Mouse (Mus musculus) T-helper 1 cell (primary cell): Measurements from ENCODE around the gene Vmn1r119.
"Not testable (repeated sequence)": the region's sequence is repeated elsewhere in the genome, so short reads cannot be mapped to it uniquely, and the experiment has no call there.

Experiments
- in situ Hi-C: fragments of 300-600 bp; cut with MboI, MseI; formaldehyde crosslinking; loops from one replicate; pipeline ENCODE4 v1.15.1; 2025; ENCODE audit warnings: high pct_unique_total_duplicates

The Vmn1r119 gene

DNA sequence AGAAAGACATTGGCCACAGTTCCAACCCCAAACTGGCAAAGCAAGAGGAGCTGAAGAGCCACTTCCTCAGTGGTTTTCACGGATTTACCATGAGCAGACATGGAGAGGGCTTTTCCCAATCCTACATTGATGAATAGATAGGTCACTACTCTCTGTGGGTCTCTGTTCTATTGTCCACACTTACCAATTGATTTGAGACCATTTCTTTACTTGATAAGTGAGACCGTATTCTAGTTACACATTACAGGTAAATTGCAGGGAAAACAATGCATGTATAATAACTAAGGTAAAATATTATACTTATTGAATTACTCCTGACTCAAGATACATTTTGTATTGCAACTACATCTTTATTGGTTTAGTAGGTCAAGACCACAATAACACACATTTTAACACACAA lies at the start of gene Vmn1r119:
Gene Vmn1r119, minus strand, starts transcription at position 101 of the 400 bp plus-strand sequence.
- in situ Hi-C loops: not testable (repeated sequence)

DNA sequence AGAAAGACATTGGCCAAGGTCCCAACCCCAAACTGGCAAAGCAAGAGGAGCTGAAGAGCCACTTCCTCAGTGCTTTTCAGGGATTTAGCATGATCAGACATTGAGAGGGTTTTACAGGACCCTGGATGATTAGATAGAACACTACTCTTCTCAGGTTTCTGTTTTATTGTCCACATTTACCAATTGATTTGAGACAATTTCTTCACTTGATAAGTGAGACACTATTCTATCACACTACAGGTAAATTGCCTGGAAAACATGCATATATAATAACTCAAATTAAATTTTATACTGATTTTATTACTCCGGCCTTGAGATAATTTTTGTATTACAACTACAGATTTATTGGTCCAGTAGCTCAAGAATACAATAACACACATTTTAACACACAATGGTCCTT lies 41.4 kb upstream of the Vmn1r119 start, which contains the start of gene Vmn1r120:
Gene Vmn1r120, minus strand, starts transcription at position 101 of the 400 bp plus-strand sequence.
- in situ Hi-C loops: not testable (repeated sequence)
